Mouse (Mus musculus) forelimb bud, embryonic 11.5 days (tissue): ENCODE measurements around the gene Gm37240.

Experiments
- DNase-seq: peaks from one replicate; pipeline ENCODE4 v3.0.0-alpha.2; 2012; ENCODE audit warnings: low read depth, low spot score

Gm37240 gene

DNA sequence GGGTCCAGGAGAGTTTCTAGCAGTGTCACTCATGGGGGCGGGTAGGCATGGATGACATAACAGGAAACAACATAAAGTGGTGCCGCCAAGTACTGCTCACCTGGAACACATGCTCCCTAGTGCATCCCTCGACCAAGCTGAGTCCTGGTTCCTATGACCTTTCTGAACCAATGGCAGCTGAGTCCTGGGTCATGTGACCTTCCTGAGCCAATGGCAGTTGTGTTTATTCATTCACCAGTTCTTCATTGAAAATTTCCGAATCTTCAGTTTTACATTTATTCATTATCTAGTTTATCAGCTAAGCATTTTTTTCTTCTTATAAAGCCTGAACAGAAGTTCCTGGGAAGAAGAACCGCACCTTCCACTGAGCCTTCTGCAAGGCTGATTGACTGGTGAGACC is 838.7 kb downstream of the Gm37240 start:
- DNase-seq, result no peak

DNA sequence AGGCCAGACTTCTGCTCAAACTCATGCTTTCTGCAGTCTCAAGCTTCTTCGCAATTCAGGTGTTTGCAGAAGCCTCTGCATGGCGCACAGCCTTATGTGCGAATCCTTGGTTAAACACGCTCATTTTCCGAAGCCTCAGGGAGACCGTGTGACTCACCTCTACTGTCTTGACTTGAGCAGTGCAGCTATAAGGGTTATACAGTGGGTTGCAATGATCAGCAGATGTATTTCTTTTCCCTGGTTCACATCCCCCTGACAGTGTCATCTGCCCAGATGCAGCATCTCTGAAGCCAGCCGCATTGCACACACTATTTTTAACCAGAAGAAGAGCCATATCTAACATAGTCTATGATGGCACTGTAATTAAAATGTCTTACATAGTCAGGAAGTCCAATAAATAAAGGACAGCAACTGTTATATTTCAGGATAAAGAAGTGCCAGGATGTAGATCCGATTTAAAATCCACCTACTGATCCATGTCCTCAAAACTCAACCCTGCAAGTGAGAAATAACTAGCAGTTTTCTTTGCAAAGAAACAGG is 843.6 kb downstream of the Gm37240 start:
- DNase-seq, result no peak

DNA sequence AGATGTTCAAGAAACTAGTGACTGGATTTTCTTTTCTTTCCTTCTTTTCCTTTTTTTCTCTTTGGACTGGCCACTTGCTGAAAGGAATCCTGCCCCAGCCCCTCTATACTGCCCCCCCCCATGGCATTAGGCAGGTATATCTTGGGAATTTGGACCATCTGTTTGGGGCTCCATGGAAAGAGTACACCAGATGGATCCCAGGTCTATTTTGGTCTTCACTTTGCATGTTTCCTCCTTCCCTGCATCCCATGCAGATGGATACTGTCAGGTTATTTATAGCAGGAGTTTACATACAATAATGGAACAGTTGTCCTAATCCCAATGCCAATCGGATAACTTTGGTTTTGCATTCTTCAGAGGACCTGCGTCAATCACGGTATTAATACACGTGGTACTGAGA is 845.2 kb downstream of the Gm37240 start:
- DNase-seq, result no peak

DNA sequence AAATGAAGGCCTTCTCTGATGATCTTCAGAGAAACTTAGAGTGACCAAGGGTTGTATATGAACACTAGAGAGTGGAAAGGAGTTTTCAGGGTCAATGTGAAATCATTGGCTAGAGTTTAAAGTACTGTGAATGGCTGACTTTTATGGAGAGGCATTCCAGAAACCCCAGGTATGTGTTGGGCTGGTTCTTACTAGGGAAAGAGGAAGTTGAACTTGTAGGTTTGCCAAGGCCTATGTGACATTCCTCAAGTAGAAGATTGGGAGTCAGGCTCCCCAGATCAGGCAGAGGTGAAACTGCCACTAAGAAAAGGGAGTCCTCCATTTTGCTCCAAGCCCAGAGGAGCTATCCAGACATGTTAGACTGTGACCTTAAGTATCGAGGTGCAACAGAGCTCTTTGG is 858.2 kb downstream of the Gm37240 start:
- no peak for DNase-seq

DNA sequence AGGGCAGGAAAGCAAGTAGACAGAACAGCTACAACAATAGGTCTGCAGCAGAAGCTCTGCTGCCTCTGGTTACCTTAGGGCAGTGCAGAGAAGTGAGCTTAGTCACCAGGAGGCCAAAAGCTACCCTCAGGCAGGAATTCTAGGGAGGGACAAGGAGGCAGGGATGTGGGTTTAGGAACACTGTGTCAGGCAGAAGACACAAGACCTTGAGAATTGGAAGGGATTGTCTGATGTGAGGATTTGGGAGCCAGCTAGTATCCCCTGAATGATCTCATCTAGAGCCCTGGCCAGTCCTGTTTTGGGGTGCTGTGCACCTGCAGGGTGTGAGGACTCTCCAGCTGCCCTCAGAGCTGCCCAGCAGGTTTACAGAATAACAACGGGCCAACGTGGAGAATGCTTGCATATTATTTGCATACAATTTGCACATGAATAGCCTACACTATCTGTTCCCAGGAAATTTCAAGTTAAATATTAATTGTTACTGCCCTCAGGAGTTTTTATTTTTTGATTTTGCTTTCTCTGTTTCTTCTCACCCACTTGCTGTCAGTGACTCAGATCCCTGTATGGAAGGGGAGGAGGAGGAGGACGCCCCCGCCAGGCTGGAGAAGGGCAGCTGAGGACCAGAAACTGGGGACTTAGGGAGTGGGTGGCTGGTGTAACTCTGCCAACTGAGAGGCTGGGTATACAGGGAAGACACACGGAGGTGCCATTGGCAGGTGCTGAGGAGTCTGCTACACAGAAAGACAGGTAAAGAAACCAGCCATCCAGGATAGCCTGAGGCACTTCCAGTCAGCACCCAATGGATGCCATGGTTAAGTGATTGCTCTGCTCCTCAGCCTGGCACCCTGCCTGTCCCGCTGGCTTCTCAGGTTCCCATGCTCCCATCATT is 862.3 kb downstream of the Gm37240 start:
- no peak for DNase-seq

DNA sequence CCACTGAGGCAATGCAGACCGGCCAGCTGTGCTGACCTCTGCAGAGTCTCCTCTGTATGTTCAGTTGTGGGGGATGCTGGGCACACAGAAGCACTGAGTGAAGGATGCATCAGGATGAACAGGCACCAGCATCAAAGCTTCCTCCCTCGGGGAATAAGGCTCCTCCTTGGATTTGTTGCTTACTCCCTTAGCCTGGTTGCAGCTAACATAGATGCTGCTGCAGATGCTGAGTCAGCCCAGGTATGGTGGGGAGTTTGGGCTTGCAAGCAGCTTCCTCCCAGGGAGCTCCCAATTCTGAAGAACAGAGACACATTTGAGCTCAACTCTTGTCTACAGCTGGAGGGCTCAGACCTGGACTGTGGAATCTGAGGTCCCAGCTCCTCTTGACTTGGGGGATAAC is 863.1 kb downstream of the Gm37240 start:
- no peak for DNase-seq

DNA sequence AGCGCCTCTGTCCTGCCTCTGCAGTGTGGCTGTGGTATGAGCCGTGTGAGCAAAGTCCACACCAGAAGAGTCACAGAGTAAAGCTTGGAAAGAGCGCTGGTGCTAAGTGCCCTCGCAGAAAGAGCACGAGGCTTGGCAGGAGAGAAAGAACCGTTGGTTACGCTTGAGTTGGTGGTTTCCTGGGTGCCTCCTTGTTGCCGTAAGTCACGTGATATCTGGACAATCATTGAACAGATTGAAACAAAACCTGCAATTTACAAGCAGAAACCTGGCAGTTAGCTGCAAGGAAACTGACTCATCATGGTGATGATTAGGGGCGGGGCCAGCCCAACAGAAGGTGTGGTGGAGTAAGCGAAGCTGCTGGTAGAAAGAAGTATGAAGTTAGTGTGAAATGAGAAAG is 864.5 kb downstream of the Gm37240 start:
- no peak for DNase-seq

DNA sequence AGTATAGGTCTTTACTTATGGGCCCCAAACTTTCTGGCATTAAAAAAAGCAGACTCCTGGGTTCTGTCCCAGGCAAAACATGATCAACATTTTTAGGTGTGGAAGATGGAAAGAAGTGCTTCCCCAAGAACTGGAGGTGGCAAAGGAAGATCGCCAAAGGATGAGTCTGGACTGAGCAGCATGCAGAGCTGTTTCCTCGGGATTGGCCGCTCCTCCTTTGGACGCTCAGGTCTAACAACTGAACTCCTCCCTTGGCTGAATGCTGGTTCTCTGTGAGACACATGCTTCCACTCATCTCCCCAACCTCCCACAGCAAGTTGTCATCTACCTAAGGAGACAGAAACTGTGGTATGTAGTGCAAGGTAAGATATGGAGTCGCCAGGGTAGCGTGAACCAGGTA is 865.5 kb downstream of the Gm37240 start:
- DNase-seq, result no peak

DNA sequence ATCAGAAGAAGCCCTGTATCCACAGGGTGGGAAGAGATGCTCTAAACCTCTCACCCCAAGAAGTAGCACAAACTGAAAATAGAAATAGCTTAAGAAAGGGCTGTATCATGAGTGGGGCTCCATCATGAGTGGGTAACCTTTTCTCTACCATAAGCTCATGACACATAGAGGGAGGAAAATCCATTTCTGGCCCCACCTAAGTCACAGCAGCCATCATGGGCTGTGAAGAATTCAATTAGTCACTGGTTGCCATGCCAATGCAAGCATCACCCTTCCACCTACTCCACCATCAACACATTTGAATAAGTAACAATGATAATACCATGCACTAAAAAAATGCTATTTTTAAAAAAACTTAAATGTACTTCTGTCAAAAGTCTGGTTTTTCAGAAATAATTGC is 867.2 kb downstream of the Gm37240 start:
- no peak for DNase-seq

DNA sequence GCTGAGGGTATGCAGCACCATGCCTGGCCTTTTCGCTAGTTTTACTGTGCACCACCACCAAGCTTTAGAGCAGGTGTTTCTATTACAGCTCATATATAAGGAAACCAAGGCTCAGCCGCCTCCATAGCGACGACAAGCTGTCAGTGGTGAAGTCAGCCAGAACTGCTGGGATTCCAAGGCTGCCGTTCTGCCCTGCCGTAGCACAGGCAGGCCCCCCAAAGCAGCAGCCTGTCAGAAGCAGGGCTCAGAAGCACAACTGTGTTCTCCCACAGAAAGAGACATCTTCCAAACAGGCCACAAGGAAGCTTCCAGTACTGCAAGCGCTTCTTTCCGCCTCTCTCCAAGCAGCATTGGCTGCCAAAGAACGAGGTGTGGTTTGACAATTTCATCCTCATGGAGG is 871.7 kb downstream of the Gm37240 start:
- peak; percentile 37 for DNase-seq

DNA sequence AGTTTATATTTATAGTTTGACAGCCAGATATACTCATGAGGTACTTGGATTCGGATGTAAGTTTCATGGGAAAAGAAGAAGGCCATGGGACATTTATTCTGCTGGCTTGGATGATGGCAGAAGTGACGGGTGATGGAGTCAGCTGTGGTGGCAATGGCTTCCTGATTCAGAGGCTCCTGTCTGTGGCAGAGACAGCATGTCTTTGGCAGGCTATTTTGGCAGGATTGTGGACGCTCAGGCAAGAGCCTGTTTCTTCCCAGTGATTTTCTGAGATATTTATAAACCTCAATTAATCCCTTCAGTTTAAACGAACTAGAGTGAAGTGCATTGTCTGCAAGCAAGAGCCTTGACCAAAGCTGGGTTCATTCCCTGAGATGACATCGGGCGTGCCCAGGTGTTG is 874.4 kb downstream of the Gm37240 start:
- no peak for DNase-seq

DNA sequence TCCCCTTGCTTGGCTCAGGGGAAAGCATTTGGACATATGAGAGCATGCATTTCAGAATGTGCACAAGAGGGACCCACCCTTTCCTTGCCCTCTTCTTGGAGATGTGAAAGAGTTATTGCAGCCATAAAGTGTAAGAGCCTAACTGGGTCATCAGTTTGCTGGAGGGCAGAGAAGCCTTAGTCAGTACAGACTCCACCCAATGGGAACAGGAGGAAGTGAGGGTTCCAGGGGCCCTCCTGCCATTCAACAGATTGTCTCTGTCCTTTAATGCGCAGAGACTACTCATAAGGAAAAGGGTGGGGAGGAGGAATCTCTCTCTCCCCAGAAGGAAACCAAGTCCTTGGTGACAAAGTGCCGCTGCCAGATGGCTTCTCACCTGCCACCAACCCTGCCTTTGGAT is 882.1 kb downstream of the Gm37240 start:
- DNase-seq, result no peak

DNA sequence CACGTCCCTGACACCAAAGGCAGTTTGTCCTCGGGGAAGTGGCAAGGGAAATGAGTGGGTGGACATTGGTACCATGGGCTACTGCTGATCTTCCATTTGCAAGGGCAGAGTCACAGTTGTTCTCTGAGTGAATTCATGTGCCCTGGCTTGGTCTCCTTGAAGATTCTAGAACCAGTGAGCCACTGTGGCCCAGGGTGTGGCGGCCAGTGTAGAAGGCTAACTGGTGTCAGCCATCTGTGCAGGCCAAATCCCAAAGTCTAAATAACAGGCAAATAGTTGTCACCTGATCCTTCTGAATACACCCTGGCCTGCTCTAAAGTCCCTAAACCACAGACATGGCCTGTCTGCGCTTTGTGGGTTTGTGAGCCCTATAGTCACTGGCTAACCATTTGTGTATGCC is 898.4 kb downstream of the Gm37240 start:
- DNase-seq, result no peak

DNA sequence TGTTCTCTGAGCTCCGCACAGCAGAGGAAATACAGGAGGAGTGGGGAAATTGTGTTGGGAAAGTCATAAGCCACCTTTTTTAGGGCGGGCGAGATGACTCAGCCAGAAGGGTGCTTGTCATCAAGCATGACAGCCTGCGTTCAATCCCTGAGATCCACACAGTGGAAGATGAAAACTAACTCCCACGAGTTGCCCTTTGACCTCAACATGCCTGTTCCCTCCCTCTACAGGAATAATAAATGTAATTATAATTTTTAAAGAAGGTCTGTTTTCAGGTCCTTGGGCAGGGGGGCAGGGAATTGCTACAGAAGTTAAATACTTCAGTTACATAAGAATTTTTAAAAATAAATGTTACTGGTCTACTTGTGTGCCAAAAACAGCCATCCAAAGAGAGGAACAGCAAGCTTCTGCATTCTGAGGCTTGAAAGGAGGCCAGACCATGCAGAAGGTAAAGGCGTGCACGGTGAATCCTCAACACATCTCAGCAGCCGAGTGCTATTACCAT is 902.1 kb downstream of the Gm37240 start:
- DNase-seq, result no peak

DNA sequence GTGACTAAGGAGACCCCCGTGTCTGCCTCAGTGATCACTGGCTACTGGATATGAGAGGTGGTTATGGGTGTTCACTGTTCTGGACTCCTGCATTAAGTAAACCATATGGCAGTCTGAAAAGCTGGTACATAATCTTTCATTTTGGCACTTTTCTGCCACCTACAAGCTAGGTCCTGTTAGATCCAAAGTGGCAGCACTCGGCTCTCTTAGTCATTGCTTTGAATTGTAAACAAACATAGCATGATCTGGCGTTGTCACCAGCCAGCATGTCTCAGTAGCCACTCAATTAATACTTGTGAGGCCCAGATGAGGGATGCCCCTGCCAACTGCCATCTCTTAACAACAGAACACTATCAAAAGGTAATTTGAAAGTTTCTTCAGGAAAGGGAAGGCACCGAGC is 904.6 kb downstream of the Gm37240 start:
- DNase-seq, result no peak

DNA sequence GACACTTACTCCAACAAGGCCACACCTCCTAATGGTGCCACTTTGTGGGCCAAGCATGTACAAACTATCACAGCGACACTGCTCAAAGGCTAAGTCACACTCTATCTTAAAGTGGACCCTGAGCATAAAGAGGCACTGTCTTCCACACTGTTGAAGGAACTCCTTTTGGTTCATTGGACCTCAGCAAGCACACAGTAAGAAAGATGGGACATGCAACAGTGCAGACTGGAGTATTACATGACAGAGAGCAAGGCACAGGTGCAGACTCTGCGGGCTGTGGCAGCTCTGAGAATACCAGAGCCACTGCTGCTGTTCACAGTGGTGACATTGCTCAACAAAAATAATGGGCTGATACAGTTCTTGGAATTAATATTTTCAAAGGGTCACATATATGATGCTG is 907.2 kb downstream of the Gm37240 start:
- DNase-seq, result no peak

DNA sequence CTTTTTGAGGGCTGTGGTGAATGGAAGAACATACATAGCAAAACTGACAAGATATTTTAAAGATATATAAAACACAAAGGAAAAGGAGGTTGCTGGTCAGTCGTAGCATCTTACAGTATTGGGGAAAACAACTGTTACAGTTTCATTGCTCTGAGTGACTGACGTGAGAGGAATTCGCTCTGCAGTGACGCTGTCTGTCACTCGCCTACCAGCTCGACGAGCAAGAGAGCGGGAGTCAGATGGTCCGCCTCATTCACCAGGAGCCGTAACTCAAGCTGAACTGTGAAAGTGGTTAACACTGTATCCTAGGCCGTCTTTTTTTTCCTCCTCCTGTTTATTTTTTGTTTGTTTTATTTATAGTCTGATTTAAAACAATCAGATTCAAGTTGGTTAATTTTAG is 908.6 kb downstream of the Gm37240 start:
- no peak for DNase-seq

DNA sequence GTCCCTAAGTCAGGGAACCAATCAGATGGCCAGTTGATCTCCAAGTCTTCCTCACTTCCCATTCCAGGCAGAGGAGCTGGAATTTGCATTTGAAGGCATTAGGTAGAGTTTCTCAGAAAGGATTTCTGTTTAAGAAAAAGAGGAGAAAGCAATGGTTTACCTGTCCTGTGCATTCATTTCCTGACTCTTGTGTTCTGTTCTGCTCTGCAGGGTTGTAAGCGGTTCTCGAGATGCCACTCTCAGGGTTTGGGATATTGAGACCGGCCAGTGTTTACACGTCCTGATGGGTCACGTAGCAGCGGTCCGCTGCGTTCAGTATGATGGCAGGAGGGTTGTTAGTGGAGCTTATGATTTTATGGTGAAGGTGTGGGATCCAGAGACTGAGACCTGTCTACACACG is 913.1 kb downstream of the Gm37240 start:
- no peak for DNase-seq

DNA sequence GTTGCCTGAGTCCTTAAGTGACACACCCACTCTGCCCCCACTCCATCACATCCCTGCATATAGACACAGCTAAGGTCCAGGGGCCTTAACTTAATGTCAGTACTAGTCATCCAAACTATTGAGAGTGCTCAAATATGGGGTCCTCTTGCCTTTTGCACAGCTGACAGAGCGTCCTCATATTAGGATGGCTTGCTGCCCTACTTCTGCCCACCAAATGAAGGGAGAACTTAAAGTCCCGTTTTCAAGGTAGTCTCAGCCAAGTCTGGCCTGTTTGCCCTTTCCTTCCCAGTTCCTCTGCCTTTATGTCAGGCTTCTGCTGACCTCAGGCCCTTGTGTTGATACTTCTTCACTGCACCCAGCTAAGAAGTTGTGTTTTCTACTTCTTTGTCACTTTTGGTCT is 914.4 kb downstream of the Gm37240 start:
- DNase-seq, result no peak

DNA sequence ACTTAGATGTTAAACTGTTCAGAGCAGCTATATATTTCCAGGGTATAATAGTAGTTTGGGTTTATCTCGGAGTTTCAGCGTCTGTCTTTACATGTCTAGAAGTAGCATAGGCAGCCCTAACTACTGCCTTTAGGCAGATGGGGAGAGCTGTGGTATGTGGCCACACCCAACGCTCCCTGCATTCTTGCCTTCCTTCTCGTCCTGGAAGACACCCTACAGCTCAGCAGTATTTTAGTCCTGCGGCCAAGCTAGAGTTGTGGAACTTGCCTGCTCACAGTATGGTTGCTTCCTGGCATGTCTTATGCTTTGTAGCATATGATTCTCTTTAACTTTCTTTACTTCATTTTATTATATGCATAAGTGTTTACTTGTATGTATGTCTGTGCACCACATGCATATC is 915.8 kb downstream of the Gm37240 start:
- no peak for DNase-seq

DNA sequence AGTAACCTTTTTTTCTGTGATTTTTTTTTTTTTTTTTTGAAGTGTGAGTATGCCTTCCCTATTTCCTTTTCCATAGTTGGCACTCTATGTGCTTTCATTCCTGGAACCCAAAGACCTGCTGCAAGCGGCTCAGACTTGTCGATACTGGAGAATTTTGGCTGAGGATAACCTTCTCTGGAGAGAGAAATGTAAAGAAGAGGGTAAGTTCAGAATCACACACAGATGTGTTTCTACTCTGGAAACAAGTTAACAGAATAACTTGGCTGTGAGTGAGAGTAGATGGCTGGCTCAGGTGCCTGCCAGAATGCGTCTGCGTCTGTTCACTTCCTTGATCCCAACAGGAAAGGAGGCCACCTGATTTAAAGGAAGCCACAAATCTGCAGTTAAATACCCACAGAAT is 920.0 kb downstream of the Gm37240 start:
- DNase-seq, result no peak

DNA sequence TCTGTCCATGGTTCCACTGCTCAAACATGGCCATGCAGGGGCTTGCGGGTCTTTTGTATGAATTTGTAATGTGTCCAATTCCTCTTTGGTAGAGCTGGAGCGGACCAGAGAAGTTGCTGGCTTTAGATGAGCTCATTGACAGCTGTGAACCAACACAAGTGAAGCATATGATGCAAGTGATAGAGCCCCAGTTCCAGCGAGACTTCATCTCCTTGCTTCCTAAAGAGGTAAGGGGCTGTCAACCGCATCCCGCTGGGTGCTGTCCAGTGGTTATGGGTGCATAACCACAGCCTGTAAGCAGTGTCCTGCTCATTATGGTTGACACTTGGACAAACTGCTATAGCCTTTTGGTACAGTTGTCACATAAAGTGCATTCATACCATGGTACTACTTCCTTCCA is 922.2 kb downstream of the Gm37240 start:
- no peak for DNase-seq

DNA sequence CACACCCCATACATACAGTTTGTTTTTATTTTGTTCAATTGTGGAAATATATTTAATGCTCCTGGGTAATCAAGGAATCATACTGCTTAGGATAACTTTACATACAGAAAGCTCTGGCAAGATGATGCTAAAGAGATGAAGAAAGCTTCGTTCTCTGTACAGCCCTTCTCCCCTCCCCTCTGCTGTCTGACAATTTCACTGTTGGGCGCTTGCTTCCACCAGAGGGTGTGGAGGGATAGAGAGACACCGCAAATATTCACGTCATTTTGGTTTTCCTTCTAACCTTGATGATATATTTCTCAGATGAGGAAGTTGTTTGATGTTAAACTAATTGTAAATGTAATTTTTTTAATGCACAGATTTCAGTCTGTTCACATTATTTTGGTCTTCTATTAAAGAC is 931.5 kb downstream of the Gm37240 start:
- DNase-seq, result no peak
